Mouse (Mus musculus): Measurements from ENCODE around the gene Dync1h1.
A peak's percentile ranks its signal among the peaks of the same experiment; 100 is the strongest.
"Not testable (repeated sequence)": the region's sequence is repeated elsewhere in the genome, so short reads cannot be mapped to it uniquely, and the experiment has no call there.

Dync1h1 gene

GRCm38 (mm10) chr12:110696173-110696974, 95.1 kb downstream of the Dync1h1 start:
- DNase-seq (ENCODE audit: low spot score in 2 of 2): peak; percentile 99 to 100

- DNase-seq (ENCODE audit: low spot score in 2 of 2): no peak
These were observed 95.7 kb downstream of the Dync1h1 start for GRCm38 (mm10) chr12:110696975-110697400.

GRCm38 (mm10) chr12:110697457-110697856, 96.2 kb downstream of the Dync1h1 start:
- no peak for DNase-seq (ENCODE audit: low spot score in 2 of 2)

- DNase-seq (ENCODE audit: low spot score in 2 of 2): no peak
These were observed 96.8 kb downstream of the Dync1h1 start for GRCm38 (mm10) chr12:110698080-110698479.

GRCm38 (mm10) chr12:110698523-110699170, 97.4 kb downstream of the Dync1h1 start:
- DNase-seq (ENCODE audit: low spot score in 2 of 2): no peak

GRCm38 (mm10) chr12:110699171-110699547, 97.9 kb downstream of the Dync1h1 start:
- DNase-seq (ENCODE audit: low spot score in 2 of 2): no peak

GRCm38 (mm10) chr12:110700730-110701129, 99.5 kb downstream of the Dync1h1 start:
- no peak for DNase-seq (ENCODE audit: low spot score in 2 of 2)

- DNase-seq (ENCODE audit: low spot score in 2 of 2): not testable (repeated sequence)
These were observed 100.1 kb downstream of the Dync1h1 start for GRCm38 (mm10) chr12:110701363-110701762.

- DNase-seq (ENCODE audit: low spot score in 2 of 2): no peak
These were observed 101.3 kb downstream of the Dync1h1 start, which contains the start of gene Hsp90aa1 for GRCm38 (mm10) chr12:110702556-110702955. TSS of gene Hsp90aa1 (minus strand) at chr12:110702728.

GRCm38 (mm10) chr12:110703008-110703471, 101.8 kb downstream of the Dync1h1 start:
- peak; percentile 83 to 96 for DNase-seq (ENCODE audit: low spot score in 2 of 2)

GRCm38 (mm10) chr12:110703682-110704081, 102.4 kb downstream of the Dync1h1 start:
- DNase-seq (ENCODE audit: low spot score in 2 of 2): no peak

- not testable (repeated sequence) for DNase-seq (ENCODE audit: low spot score in 2 of 2)
These were observed 104.2 kb downstream of the Dync1h1 start for GRCm38 (mm10) chr12:110705419-110705818.

- peak in 1 of 2 experiments; percentile 39 for DNase-seq (ENCODE audit: low spot score in 2 of 2)
These were observed 105.3 kb downstream of the Dync1h1 start for GRCm38 (mm10) chr12:110706337-110707231.

GRCm38 (mm10) chr12:110707451-110707850, 106.2 kb downstream of the Dync1h1 start:
- no peak for DNase-seq (ENCODE audit: low spot score in 2 of 2)

GRCm38 (mm10) chr12:110711270-110711669, 110.0 kb downstream of the Dync1h1 start:
- DNase-seq (ENCODE audit: low spot score in 2 of 2): no peak

GRCm38 (mm10) chr12:110713784-110714183, 112.5 kb downstream of the Dync1h1 start:
- DNase-seq (ENCODE audit: low spot score in 2 of 2): peak in 1 of 2 experiments; percentile 35

- no peak for DNase-seq (ENCODE audit: low spot score in 2 of 2)
These were observed 113.0 kb downstream of the Dync1h1 start for GRCm38 (mm10) chr12:110714215-110714614.

- DNase-seq (ENCODE audit: low spot score in 2 of 2): no peak
These were observed 114.8 kb downstream of the Dync1h1 start for GRCm38 (mm10) chr12:110716004-110716403.
